Mouse (Mus musculus): Measurements from ENCODE around the gene Adgrl1.

DNA sequence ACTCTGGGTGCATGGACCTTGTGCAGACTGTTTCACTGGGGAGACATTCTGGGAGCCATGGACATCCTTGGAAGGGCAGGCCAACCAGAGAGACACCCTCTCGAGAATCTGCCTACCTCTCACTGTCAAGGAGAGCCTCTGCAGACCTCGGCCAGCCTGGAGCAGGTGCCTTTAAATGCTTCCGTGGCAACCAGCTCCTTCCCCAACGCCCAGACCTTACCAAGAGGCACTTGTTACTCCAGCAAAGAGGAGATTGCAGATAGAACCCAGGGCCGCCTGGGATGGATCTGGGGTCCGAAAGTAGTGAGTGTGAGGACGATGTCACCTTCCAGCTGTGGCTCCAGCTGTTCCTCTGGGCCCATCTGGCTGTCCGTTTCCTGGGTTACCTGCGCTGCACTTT is 78.3 kb downstream of the Adgrl1 start:
- no peak for TF ChIP-seq ZC3H11A (IDR thresholded peaks at IDR 0.05; ENCODE audit: borderline replicate concordance, low read depth, low read length)
- TF ChIP-seq CHD2 (IDR thresholded peaks at IDR 0.05; ENCODE audit: low read depth, low read length): no peak
- no peak for TF ChIP-seq HCFC1 (IDR thresholded peaks at IDR 0.05; ENCODE audit: borderline replicate concordance, insufficient read depth, low read length)
